Mouse (Mus musculus) liver, embryonic 11.5 days (tissue): Measurements from ENCODE around the gene Plekha7. TPM values are rescaled to one million over a fixed set of nuclear protein-coding genes. Genes with fewer than 3 reads are reported as not detected.

ENCODE experiments used
- ATAC-seq: fragments of 200-750 bp; cut with Nextera tagmentation; replicated peaks from 2 replicates; pipeline ENCODE4 v1.8.0; 2017; ENCODE audit warnings: moderate number of reproducible peaks, mild to moderate bottlenecking, moderate TSS enrichment, moderate library complexity; ENCODE audit not compliant: low FRiP score
- DNase-seq: peaks from one replicate; pipeline ENCODE4 v3.0.0-alpha.2; 2017; ENCODE audit warnings: low spot score
- H3K27ac ChIP-seq: fragments of 300-500 bp; sonication (generic); 2 replicates; pipeline ENCODE4 v1.5.1; 2014; ENCODE audit warnings: mild to moderate bottlenecking, low read depth, low read length, control low read depth
- H3K27me3 ChIP-seq: fragments of 300-500 bp; sonication (generic); replicated peaks from 2 replicates; pipeline ENCODE4 v1.6.1; 2014; ENCODE audit warnings: low read length, mixed read lengths; ENCODE audit not compliant: control insufficient read depth, insufficient read depth
- H3K36me3 ChIP-seq: fragments of 300-500 bp; sonication (generic); 2 replicates; pipeline ENCODE4 v1.6.1; 2014; ENCODE audit warnings: mild to moderate bottlenecking, low read length, moderate library complexity, mixed read lengths; ENCODE audit not compliant: control insufficient read depth, insufficient read depth
- H3K4me1 ChIP-seq: fragments of 300-500 bp; sonication (generic); replicated peaks from 2 replicates; pipeline ENCODE4 v1.6.1; 2014; ENCODE audit warnings: low read length, mixed read lengths; ENCODE audit not compliant: control insufficient read depth, insufficient read depth
- H3K4me2 ChIP-seq: fragments of 300-500 bp; sonication (generic); 2 replicates; pipeline ENCODE4 v1.6.1; 2014; ENCODE audit warnings: mild to moderate bottlenecking, control low read depth, moderate library complexity
- H3K4me3 ChIP-seq: fragments of 300-500 bp; sonication (generic); 2 replicates; pipeline ENCODE4 v1.5.1; 2014; ENCODE audit warnings: low read depth, low read length, control low read depth
- H3K9ac ChIP-seq: fragments of 300-500 bp; sonication (generic); 2 replicates; pipeline ENCODE4 v1.6.1; 2014; ENCODE audit warnings: low read depth, low read length, control low read depth
- H3K9me3 ChIP-seq: fragments of 300-500 bp; sonication (generic); 2 replicates; pipeline ENCODE4 v1.6.1; 2016; ENCODE audit warnings: low read length, inconsistent platforms, mixed read lengths; ENCODE audit not compliant: control insufficient read depth
- WGBS: fragments of 180-500 bp; shearing (Covaris S2); extraction: QIAGEN DNeasy Blood & Tissue Kit; methylation state at CpG from one replicate; pipeline ENCODE4 v1.1.7; 2014; 5-methylcytosine and 5-hydroxymethylcytosine counted together
- polyA plus RNA-seq: library from polyadenylated mRNA; unstranded; fragments of >200 nt; fragmentation: Nextera tagmentation; extraction: Ambion mirVana; gene quantifications from 2 replicates; pipeline ENCODE4 v1.2.1, GENCODE M21; 2014

Gene Plekha7
- polyA plus RNA-seq, 1 experiment from 2014 or later: 7.9 TPM

GRCm38 (mm10) chr7:116240353-116240752, 67.8 kb downstream of the Plekha7 start:
- peaks cover 39% of the 10 kb centered on the region for H3K27me3 ChIP-seq
- no peak overlapping the region for H3K9ac ChIP-seq
- no peak overlapping the region for H3K4me2 ChIP-seq
- H3K9me3 ChIP-seq: no peaks in the 10 kb centered on the region
- 0 out of 2 replicates have a peak, but pooled peaks cover 2% of the 10 kb centered on the region for H3K4me1 ChIP-seq
- H3K4me3 ChIP-seq: no peak overlapping the region
- no peaks in the 10 kb centered on the region for H3K36me3 ChIP-seq
- no peak for ATAC-seq
- 75% methylated on average over 4 of the region's 4 CpGs for WGBS
- no peak overlapping the region for H3K27ac ChIP-seq
- DNase-seq: no peak

- H3K4me2 ChIP-seq: no peak overlapping the region
- H3K27me3 ChIP-seq: peaks cover 39% of the 10 kb centered on the region
- H3K9me3 ChIP-seq: no peaks in the 10 kb centered on the region
- WGBS: 46% methylated on average over 4 of the region's 4 CpGs
- no peak overlapping the region for H3K27ac ChIP-seq
- ATAC-seq (no peak), DNase-seq (no peak)
- H3K4me1 ChIP-seq: 0 out of 2 replicates have a peak, but pooled peaks cover 2% of the 10 kb centered on the region
- no peaks in the 10 kb centered on the region for H3K36me3 ChIP-seq
- H3K9ac ChIP-seq: no peak overlapping the region
- H3K4me3 ChIP-seq: no peak overlapping the region
These were observed 69.9 kb downstream of the Plekha7 start for GRCm38 (mm10) chr7:116238320-116238719.

- peak overlapping the region; percentile 73 for H3K4me2 ChIP-seq
- H3K36me3 ChIP-seq: no peaks in the 10 kb centered on the region
- 0 out of 2 replicates have a peak, but pooled peaks cover 2% of the 10 kb centered on the region for H3K4me1 ChIP-seq
- DNase-seq: no peak
- 2% methylated on average over 65 of the region's 69 CpGs for WGBS
- ATAC-seq: 0 out of 2 replicates have a peak, but pooled peaks have one; percentile 16
- no peaks in the 10 kb centered on the region for H3K9me3 ChIP-seq
- peak overlapping the region; percentile 47 for H3K4me3 ChIP-seq
- H3K27me3 ChIP-seq: peaks cover 39% of the 10 kb centered on the region
- no peak overlapping the region for H3K27ac ChIP-seq
- 0 out of 2 replicates have a peak overlapping the region, but pooled peaks have one; percentile 22 for H3K9ac ChIP-seq
These were observed 70.8 kb downstream of the Plekha7 start for GRCm38 (mm10) chr7:116237157-116237981.

- H3K9ac ChIP-seq: no peak overlapping the region
- WGBS: 46% methylated on average over 8 of the region's 8 CpGs
- DNase-seq (no peak), ATAC-seq (peak; percentile 45; the same call in 1 of the 2 replicates)
- H3K4me2 ChIP-seq: peak overlapping the region; percentile 73
- H3K36me3 ChIP-seq: no peaks in the 10 kb centered on the region
- H3K27ac ChIP-seq: no peak overlapping the region
- H3K27me3 ChIP-seq: peaks cover 39% of the 10 kb centered on the region
- H3K4me3 ChIP-seq: peak overlapping the region; percentile 47
- no peaks in the 10 kb centered on the region for H3K4me1 ChIP-seq
- no peaks in the 10 kb centered on the region for H3K9me3 ChIP-seq
These were observed 71.6 kb downstream of the Plekha7 start for GRCm38 (mm10) chr7:116236608-116237007.

GRCm38 (mm10) chr7:116234287-116234806, 73.8 kb downstream of the Plekha7 start:
- Histone ChIP-seq H3K4me3 (no peak overlapping the region), H3K9me3 (no peaks in the 10 kb centered on the region), H3K4me1 (no peaks in the 10 kb centered on the region), H3K4me2 (no peak overlapping the region), H3K27ac (no peak overlapping the region), H3K27me3 (peaks cover 34% of the 10 kb centered on the region), H3K36me3 (no peaks in the 10 kb centered on the region), H3K9ac (no peak overlapping the region)
- DNase-seq (no peak), ATAC-seq (no peak)
- WGBS: 63% methylated on average over 7 of the region's 7 CpGs

- WGBS: 47% methylated on average over 11 of the region's 11 CpGs
- Histone ChIP-seq H3K27me3 (peaks cover 4% of the 10 kb centered on the region; the same call in 1 of the 2 replicates), H3K27ac (no peak overlapping the region), H3K9me3 (no peaks in the 10 kb centered on the region), H3K4me2 (no peak overlapping the region), H3K4me1 (no peaks in the 10 kb centered on the region), H3K9ac (no peak overlapping the region), H3K36me3 (no peaks in the 10 kb centered on the region), H3K4me3 (no peak overlapping the region)
- no peak for DNase-seq
- no peak for ATAC-seq
These were observed 77.2 kb downstream of the Plekha7 start for GRCm38 (mm10) chr7:116230811-116231609.

DNA sequence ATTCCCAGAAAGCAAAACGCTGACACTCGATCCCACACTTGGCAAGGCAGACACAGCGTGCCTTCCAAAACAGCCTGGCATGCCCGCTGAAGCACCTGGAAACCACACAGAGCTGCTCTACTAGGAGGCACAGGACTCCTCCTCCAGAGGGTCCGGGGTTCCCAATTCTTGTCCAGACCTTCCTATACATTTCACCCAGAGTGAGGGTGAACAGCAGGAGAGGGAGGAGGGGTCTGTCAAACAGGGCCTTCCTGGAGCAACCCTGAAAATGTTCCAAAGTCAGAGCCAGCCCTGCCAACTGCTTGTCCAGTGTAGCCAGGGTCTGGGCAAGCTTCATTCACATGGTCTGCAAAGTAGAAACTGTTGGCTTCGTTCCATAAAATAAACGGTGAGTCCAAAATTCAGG, 81.3 kb downstream of the Plekha7 start:
- no peak overlapping the region for H3K27ac ChIP-seq
- 80% methylated on average over 7 of the region's 7 CpGs for WGBS
- H3K4me3 ChIP-seq: no peak overlapping the region
- H3K9ac ChIP-seq: no peak overlapping the region
- no peaks in the 10 kb centered on the region; the same call in 1 of the 2 replicates for H3K4me1 ChIP-seq
- H3K4me2 ChIP-seq: no peak overlapping the region
- H3K9me3 ChIP-seq: no peaks in the 10 kb centered on the region
- DNase-seq (no peak), ATAC-seq (no peak)
- no peaks in the 10 kb centered on the region for H3K27me3 ChIP-seq
- H3K36me3 ChIP-seq: no peaks in the 10 kb centered on the region

GRCm38 (mm10) chr7:116226316-116226715, 81.9 kb downstream of the Plekha7 start:
- H3K36me3 ChIP-seq: no peaks in the 10 kb centered on the region
- DNase-seq (no peak), ATAC-seq (no peak)
- H3K4me2 ChIP-seq: no peak overlapping the region
- no peak overlapping the region for H3K9ac ChIP-seq
- no peaks in the 10 kb centered on the region for H3K27me3 ChIP-seq
- H3K27ac ChIP-seq: no peak overlapping the region
- no peak overlapping the region for H3K4me3 ChIP-seq
- 80% methylated on average over 6 of the region's 6 CpGs for WGBS
- H3K9me3 ChIP-seq: no peaks in the 10 kb centered on the region
- peaks cover 3% of the 10 kb centered on the region for H3K4me1 ChIP-seq
